Mouse (Mus musculus): ENCODE data around the gene Sulf2.

DNA sequence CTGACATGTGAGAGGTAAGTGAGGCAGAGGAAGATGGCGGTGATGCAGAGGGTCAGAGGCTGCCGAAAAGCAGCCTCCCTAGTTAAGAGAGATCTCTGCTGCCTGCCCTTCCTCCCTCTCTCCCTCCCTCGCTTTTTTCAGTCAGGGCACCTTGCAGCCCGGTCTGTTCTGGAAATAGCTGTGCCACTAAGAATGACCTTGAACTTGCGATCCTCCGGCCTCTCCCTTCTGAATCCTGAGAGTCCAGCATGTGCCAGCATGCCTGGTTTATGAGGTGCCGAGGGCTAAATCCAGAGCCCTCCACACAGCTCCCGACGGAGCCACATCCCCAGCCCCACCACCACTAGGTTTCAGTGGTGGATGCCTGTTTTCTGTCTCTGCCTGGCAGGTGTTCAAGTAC is 49.6 kb downstream of the Sulf2 start:
- TF ChIP-seq RCOR1 (IDR thresholded peaks at IDR 0.05; ENCODE audit: low read depth, low read length) (no peak), EP300 (IDR thresholded peaks at IDR 0.05; ENCODE audit: low read depth in 1 of 2, low read length in 2 of 2) (no peak)
